Mouse (Mus musculus) midbrain, postnatal 0 days (tissue): ENCODE measurements at regions not wholly inside any gene's neighbourhood (a gene's known extent, or its start where the extent isn't known, plus 50 kb on each side); places are given as distances from the start of the nearest gene placed in this dataset.
A peak's percentile ranks its signal among the peaks of the same experiment; 100 is the strongest.

Source experiments
- ATAC-seq: fragments of 200-750 bp; cut with Nextera tagmentation; 2 replicates; pipeline ENCODE4 v1.8.0; 2017; ENCODE audit warnings: moderate number of reproducible peaks, mild to moderate bottlenecking, moderate TSS enrichment, moderate library complexity; ENCODE audit not compliant: low FRiP score
- DNase-seq: peaks from one replicate; pipeline ENCODE4 v3.0.0-alpha.2; 2015; ENCODE audit warnings: low spot score
- H3K27ac ChIP-seq: fragments of 300-500 bp; sonication (generic); 2 replicates; pipeline ENCODE4 v1.5.1; 2014; ENCODE audit warnings: low read depth, mild to moderate bottlenecking, low read length, mixed read lengths
- H3K27me3 ChIP-seq: fragments of 300-500 bp; sonication (generic); 2 replicates; pipeline ENCODE4 v1.6.1; 2014; ENCODE audit warnings: low read length, control low read depth, mixed read lengths; ENCODE audit not compliant: insufficient read depth
- H3K36me3 ChIP-seq: fragments of 300-500 bp; sonication (generic); 2 replicates; pipeline ENCODE4 v1.6.1; 2014; ENCODE audit warnings: low read length, control low read depth, mixed read lengths; ENCODE audit not compliant: insufficient read depth
- H3K4me1 ChIP-seq: fragments of 300-500 bp; sonication (generic); 2 replicates; pipeline ENCODE4 v1.6.1; 2014; ENCODE audit warnings: mild to moderate bottlenecking, control low read depth, antibody characterized with exemption, low read length, mixed read lengths; ENCODE audit not compliant: insufficient read depth
- H3K4me2 ChIP-seq: fragments of 300-500 bp; sonication (generic); 2 replicates; pipeline ENCODE4 v1.6.1; 2014; ENCODE audit warnings: low read depth, mild to moderate bottlenecking, low read length, mixed read lengths; ENCODE audit not compliant: poor library complexity, severe bottlenecking
- H3K4me3 ChIP-seq: fragments of 300-500 bp; sonication (generic); 2 replicates; pipeline ENCODE4 v1.5.1; 2014; ENCODE audit warnings: low read depth, mild to moderate bottlenecking, low read length, moderate library complexity
- H3K9ac ChIP-seq: fragments of 300-500 bp; sonication (generic); replicated peaks from 2 replicates; pipeline ENCODE4 v1.6.1; 2014; ENCODE audit warnings: mild to moderate bottlenecking, low read length, moderate library complexity, mixed read lengths; ENCODE audit not compliant: poor library complexity, severe bottlenecking
- H3K9me3 ChIP-seq: fragments of 300-500 bp; sonication (generic); 2 replicates; pipeline ENCODE4 v1.6.1; 2016; ENCODE audit warnings: low read length, control low read depth
- CTCF ChIP-seq: IDR thresholded peaks from 2 replicates; pipeline ENCODE4 v1.5.1; 2016; ENCODE audit warnings: antibody characterized with exemption, mild to moderate bottlenecking
- WGBS: fragments of 180-500 bp; shearing (Covaris S2); extraction: QIAGEN DNeasy Blood & Tissue Kit; methylation state at CpG from one replicate; pipeline ENCODE4 v1.1.7; 2014; 5-methylcytosine and 5-hydroxymethylcytosine counted together

DNA sequence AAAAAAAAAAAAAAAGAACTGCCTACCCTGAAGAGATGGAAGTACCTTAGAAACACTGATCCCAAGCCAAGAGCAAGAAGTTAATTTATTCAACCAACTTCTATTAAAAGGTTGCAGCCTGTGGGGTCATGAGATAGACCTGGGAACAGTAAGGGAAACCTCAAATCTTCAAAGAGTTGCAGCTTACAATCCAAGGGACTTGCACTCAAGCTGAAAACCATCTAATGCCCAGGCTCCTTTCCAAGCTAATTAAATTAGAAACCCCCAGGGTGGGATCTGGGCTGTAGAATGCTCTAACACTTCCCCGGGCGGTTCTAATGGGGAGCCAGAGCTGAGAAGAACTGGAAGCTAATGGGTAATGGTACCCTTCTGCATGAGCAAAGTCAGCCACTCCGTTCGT is 278.0 kb downstream of the Hlx start:
- no peak overlapping the region for H3K4me3 ChIP-seq
- H3K9me3 ChIP-seq = no peaks in the 10 kb centered on the region
- H3K27me3 ChIP-seq = no peaks in the 10 kb centered on the region; the same call in 1 of the 2 replicates
- no peak overlapping the region for H3K4me2 ChIP-seq
- DNase-seq (peak; percentile 40), ATAC-seq (no peak)
- H3K36me3 ChIP-seq = no peaks in the 10 kb centered on the region
- no peak overlapping the region for H3K9ac ChIP-seq
- H3K4me1 ChIP-seq = no peaks in the 10 kb centered on the region
- WGBS = 73% methylated on average over 4 of the region's 4 CpGs
- TF ChIP-seq CTCF = no peak
- no peak overlapping the region for H3K27ac ChIP-seq

GRCm38 (mm10) chr1:184453673-184454072 is 278.7 kb downstream of the Hlx start:
- ATAC-seq (no peak), DNase-seq (peak; percentile 60)
- Histone ChIP-seq H3K9ac (no peak overlapping the region), H3K36me3 (no peaks in the 10 kb centered on the region), H3K27me3 (no peaks in the 10 kb centered on the region; the same call in 1 of the 2 replicates), H3K4me1 (no peaks in the 10 kb centered on the region), H3K27ac (no peak overlapping the region), H3K4me2 (no peak overlapping the region), H3K4me3 (no peak overlapping the region), H3K9me3 (no peaks in the 10 kb centered on the region)
- 32% methylated on average over 5 of the region's 5 CpGs for WGBS
- TF ChIP-seq CTCF = no peak

- DNase-seq (no peak), ATAC-seq (no peak)
- Histone ChIP-seq H3K4me2 (no peak overlapping the region), H3K4me3 (no peak overlapping the region), H3K4me1 (no peaks in the 10 kb centered on the region), H3K9ac (no peak overlapping the region), H3K27ac (no peak overlapping the region), H3K36me3 (no peaks in the 10 kb centered on the region), H3K27me3 (no peaks in the 10 kb centered on the region; the same call in 1 of the 2 replicates), H3K9me3 (no peaks in the 10 kb centered on the region)
- no peak for TF ChIP-seq CTCF
- WGBS = 96% methylated on average over 9 of the region's 9 CpGs
Measured at GRCm38 (mm10) chr1:184453061-184453460, 279.4 kb downstream of the Hlx start.

- no peaks in the 10 kb centered on the region; the same call in 1 of the 2 replicates for H3K27me3 ChIP-seq
- no peaks in the 10 kb centered on the region for H3K36me3 ChIP-seq
- H3K9ac ChIP-seq = no peak overlapping the region
- H3K4me2 ChIP-seq = no peak overlapping the region
- H3K9me3 ChIP-seq = no peaks in the 10 kb centered on the region
- ATAC-seq (no peak), DNase-seq (no peak)
- no peak for TF ChIP-seq CTCF
- H3K4me1 ChIP-seq = no peaks in the 10 kb centered on the region
- 86% methylated on average over 2 of the region's 2 CpGs for WGBS
- no peak overlapping the region for H3K27ac ChIP-seq
- H3K4me3 ChIP-seq = no peak overlapping the region
Measured at GRCm38 (mm10) chr1:184451686-184452085, 280.7 kb downstream of the Hlx start.

DNA sequence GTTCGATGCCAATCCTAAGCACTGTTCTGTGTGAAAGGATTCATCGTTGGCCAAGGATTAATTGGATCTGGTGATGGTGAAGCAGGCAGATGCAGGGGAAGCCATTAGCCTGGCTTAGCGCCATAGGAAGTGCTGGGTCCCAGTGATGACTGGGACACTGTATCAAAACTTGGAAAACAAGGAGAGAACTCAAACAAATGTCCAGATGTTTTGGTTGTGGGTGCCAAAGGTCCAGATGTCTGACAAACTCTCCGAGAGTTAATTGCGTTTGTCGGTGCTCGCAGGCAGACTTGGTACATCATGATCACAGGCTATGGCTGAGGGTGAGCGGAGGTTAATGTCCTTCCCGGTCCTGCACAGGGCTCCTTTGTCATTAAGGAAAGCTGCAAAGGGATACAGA is 283.4 kb downstream of the Hlx start:
- H3K4me1 ChIP-seq = no peaks in the 10 kb centered on the region
- no peak overlapping the region for H3K27ac ChIP-seq
- no peaks in the 10 kb centered on the region for H3K9me3 ChIP-seq
- TF ChIP-seq CTCF = no peak
- DNase-seq = peak; percentile 32
- no peak overlapping the region for H3K9ac ChIP-seq
- 83% methylated on average over 9 of the region's 9 CpGs for WGBS
- no peak overlapping the region for H3K4me3 ChIP-seq
- ATAC-seq = no peak
- no peak overlapping the region for H3K4me2 ChIP-seq
- H3K36me3 ChIP-seq = no peaks in the 10 kb centered on the region
- no peaks in the 10 kb centered on the region; the same call in 1 of the 2 replicates for H3K27me3 ChIP-seq

GRCm38 (mm10) chr1:184447911-184448310 is 284.5 kb downstream of the Hlx start:
- no peak for ATAC-seq
- WGBS = 58% methylated on average over 7 of the region's 7 CpGs
- no peaks in the 10 kb centered on the region for H3K9me3 ChIP-seq

More at GRCm38 (mm10) chr1:184447911-184448310, 284.5 kb downstream of the Hlx start:
- no peak overlapping the region for H3K27ac ChIP-seq
- no peak for DNase-seq
- no peak overlapping the region for H3K9ac ChIP-seq
- no peak overlapping the region for H3K4me2 ChIP-seq
- no peaks in the 10 kb centered on the region for H3K4me1 ChIP-seq
- no peak overlapping the region for H3K4me3 ChIP-seq
- no peaks in the 10 kb centered on the region; the same call in 1 of the 2 replicates for H3K27me3 ChIP-seq
- no peaks in the 10 kb centered on the region for H3K36me3 ChIP-seq
- TF ChIP-seq CTCF = peak; percentile 68
